Mouse (Mus musculus): ENCODE measurements around the gene Nmnat3. TPM values are rescaled to one million over a fixed set of nuclear protein-coding genes. Genes with fewer than 3 reads are reported as not detected.

Gene Nmnat3
- total and polyA plus RNA-seq, 3 experiments: 8.1 to 9.3 (median 9.2) TPM

DNA sequence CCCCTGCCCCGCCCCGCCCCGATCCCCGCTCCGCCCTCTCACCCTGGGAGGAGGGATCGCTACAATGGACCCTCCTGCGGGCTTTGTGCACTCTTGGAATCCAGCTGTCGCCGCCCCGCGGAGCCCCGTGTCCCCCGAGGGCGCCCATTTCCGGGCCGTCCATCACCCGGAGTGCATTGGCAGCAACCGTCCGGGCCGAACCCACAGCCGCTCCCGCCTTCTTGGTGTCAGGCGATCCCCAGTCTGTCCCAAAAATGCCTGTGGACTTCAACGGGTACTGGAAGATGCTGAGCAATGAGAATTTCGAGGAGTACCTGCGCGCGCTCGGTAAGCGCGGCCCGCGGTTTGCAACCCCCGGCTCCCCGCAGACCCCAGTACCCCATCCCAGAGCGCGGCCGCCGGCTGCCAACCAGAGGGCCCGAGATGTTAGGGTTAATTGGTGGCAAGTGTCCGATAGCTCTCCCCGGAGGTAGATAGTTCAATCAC, 137.5 kb downstream of the Nmnat3 start:
- Histone ChIP-seq H3K4me3 (replicated peaks in 1 of 3; ENCODE audit: low read depth in 2 of 3, low read length in 2 of 3, poor library complexity in 1 of 3) (peak overlapping the region in 1 of 3 experiments; percentile 35), H3K9ac (ENCODE audit: insufficient read depth, low read depth) (no peak overlapping the region)

DNA sequence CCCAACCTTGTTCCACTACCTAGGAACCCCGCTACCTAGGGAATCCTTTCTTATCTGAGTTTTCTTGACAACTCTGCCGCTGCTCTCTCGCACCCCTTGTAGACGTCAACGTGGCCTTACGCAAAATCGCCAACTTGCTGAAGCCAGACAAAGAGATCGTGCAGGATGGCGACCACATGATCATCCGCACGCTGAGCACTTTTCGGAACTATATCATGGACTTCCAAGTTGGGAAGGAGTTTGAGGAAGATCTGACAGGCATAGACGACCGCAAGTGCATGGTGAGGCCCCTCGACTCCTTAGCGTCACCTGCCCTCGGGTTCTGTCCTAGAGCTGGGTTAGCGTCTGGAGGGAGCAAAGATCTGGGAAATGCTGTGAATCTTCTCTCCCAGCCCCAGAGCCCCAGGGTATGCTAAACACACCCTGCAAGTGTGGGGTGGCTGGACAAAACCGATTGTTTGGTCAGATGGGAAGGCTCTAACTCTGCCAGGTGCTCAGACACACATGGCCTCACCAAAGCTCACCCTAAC, 138.2 kb downstream of the Nmnat3 start:
- DNase-seq (ENCODE audit: extremely low read depth): no peak
- H3K36me3 ChIP-seq (replicated peaks in 1 of 2; ENCODE audit: control insufficient read depth in 1 of 2, insufficient read depth in 1 of 2, low read length in 1 of 2): no peaks in the 10 kb centered on the region
- H3K9me3 ChIP-seq (replicated peaks; ENCODE audit: low read length): no peaks in the 10 kb centered on the region
- in situ Hi-C loops (cut with MboI; ENCODE audit: low pct_ligation_motif_present, low pct_unique_long_range_greater_than_20kb, low sequenced_read_pairs) (no loop called here), dilution Hi-C loops (cut with MboI; ENCODE audit: extremely low pct_ligation_motif_present, extremely low pct_unique_long_range_greater_than_20kb, low sequenced_read_pairs) (no loop called here)
- H3K79me2 ChIP-seq (replicated peaks; ENCODE audit: control insufficient read depth, extremely low read depth, insufficient read depth, poor library complexity, severe bottlenecking): no peaks in the 10 kb centered on the region
- H3K4me1 ChIP-seq (ENCODE audit: control insufficient read depth in 1 of 2, insufficient read depth in 2 of 2): peaks cover 0 to 5% of the 10 kb centered on the region in 2 experiments; a peak in 1 of 4 replicates
- H3K27ac ChIP-seq (ENCODE audit: insufficient read depth, low read depth): no peak overlapping the region
- no peak overlapping the region for H3K4me3 ChIP-seq (replicated peaks in 1 of 3; ENCODE audit: low read depth in 2 of 3, low read length in 2 of 3, poor library complexity in 1 of 3)
- H3K27me3 ChIP-seq (replicated peaks): no peaks in the 10 kb centered on the region
- no peak for TF ChIP-seq UBTF (IDR thresholded peaks at IDR 0.05; ENCODE audit: low read depth, low read length)
- TF ChIP-seq JUN (IDR thresholded peaks at IDR 0.05; ENCODE audit: insufficient read depth, low read depth, low read length): no peak
- H3K9ac ChIP-seq (ENCODE audit: insufficient read depth, low read depth): no peak overlapping the region
- H3K4me2 ChIP-seq (ENCODE audit: insufficient read depth, low read depth, poor library complexity, severe bottlenecking): no peak overlapping the region

More for the DNA sequence above, 137.5 kb downstream of the Nmnat3 start:
- dilution Hi-C loops (cut with MboI; ENCODE audit: extremely low pct_ligation_motif_present, extremely low pct_unique_long_range_greater_than_20kb, low sequenced_read_pairs) (no loop called here), in situ Hi-C loops (cut with MboI; ENCODE audit: low pct_ligation_motif_present, low pct_unique_long_range_greater_than_20kb, low sequenced_read_pairs) (no loop called here)
- H3K36me3 ChIP-seq (replicated peaks in 1 of 2; ENCODE audit: control insufficient read depth in 1 of 2, insufficient read depth in 1 of 2, low read length in 1 of 2): no peaks in the 10 kb centered on the region
- H3K4me1 ChIP-seq (ENCODE audit: control insufficient read depth in 1 of 2, insufficient read depth in 2 of 2): peaks cover 0 to 5% of the 10 kb centered on the region in 2 experiments; a peak in 1 of 4 replicates
- no peak for TF ChIP-seq MYC (IDR thresholded peaks at IDR 0.05; ENCODE audit: low read depth, low read length)
- TF ChIP-seq ETS1 (conservative IDR thresholded peaks at IDR 0.05; ENCODE audit: low read depth, low read length): no peak
- TF ChIP-seq CHD2 (IDR thresholded peaks at IDR 0.05; ENCODE audit: low read length): no peak
- no peak for TF ChIP-seq POLR2A (IDR thresholded peaks at IDR 0.05; ENCODE audit: low read depth, low read length)
- TF ChIP-seq ELF1 (IDR thresholded peaks at IDR 0.05; ENCODE audit: low read depth, low read length): no peak
- no peak for TF ChIP-seq RCOR1 (conservative IDR thresholded peaks at IDR 0.05; ENCODE audit: low read depth, low read length)
- TF ChIP-seq JUN (IDR thresholded peaks at IDR 0.05; ENCODE audit: insufficient read depth, low read depth, low read length): no peak
- TF ChIP-seq USF2 (conservative IDR thresholded peaks at IDR 0.05; ENCODE audit: low read depth, low read length): no peak
- TF ChIP-seq JUND (conservative IDR thresholded peaks at IDR 0.05; ENCODE audit: low read depth, low read length): no peak
- no peak for TF ChIP-seq IRF4 (IDR thresholded peaks at IDR 0.05; ENCODE audit: low read depth, low read length)
- no peak for DNase-seq (ENCODE audit: extremely low read depth)
- peak overlapping the region; percentile 23 for H3K4me2 ChIP-seq (ENCODE audit: insufficient read depth, low read depth, poor library complexity, severe bottlenecking)
- no peaks in the 10 kb centered on the region for H3K9me3 ChIP-seq (replicated peaks; ENCODE audit: low read length)
- no peak overlapping the region for H3K27ac ChIP-seq (ENCODE audit: insufficient read depth, low read depth)
- H3K79me2 ChIP-seq (replicated peaks; ENCODE audit: control insufficient read depth, extremely low read depth, insufficient read depth, poor library complexity, severe bottlenecking): no peaks in the 10 kb centered on the region
- no peaks in the 10 kb centered on the region for H3K27me3 ChIP-seq (replicated peaks)

DNA sequence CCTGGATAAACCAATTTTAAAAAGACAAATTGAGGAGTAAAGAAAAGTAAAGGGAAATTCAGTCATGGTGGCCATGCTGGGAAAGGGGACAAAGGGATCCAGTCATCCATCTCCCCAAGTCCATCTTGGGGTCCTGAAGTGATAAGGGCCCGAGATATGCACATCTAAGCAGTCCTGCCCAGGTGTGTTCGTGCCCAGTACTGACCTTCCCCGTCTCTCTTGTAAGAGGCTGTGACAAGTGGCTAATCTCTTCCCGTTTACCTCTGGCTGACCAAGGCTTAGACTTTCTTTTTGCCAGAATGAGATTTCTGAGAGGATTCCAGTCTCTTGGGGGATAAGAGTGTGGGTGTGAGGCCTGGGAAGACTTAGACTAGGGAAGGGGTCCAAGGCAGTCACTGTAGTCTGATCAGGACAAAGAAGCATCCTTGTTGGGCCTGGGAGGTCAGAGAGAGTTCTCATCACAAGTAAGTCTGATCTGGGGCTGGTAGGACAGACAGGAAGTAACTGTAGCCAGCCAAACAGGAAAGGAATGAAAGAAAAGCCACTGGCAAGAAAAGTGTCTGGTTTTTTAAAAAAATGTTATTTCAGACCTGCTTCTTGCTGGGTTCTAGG, 140.8 kb downstream of the Nmnat3 start:
- in situ Hi-C loops (cut with MboI; ENCODE audit: low pct_ligation_motif_present, low pct_unique_long_range_greater_than_20kb, low sequenced_read_pairs) (no loop called here), dilution Hi-C loops (cut with MboI; ENCODE audit: extremely low pct_ligation_motif_present, extremely low pct_unique_long_range_greater_than_20kb, low sequenced_read_pairs) (no loop called here)
- Histone ChIP-seq H3K4me3 (replicated peaks in 1 of 3; ENCODE audit: low read depth in 2 of 3, low read length in 2 of 3, poor library complexity in 1 of 3) (no peak overlapping the region), H3K79me2 (replicated peaks; ENCODE audit: control insufficient read depth, extremely low read depth, insufficient read depth, poor library complexity, severe bottlenecking) (no peaks in the 10 kb centered on the region), H3K36me3 (replicated peaks in 1 of 2; ENCODE audit: control insufficient read depth in 1 of 2, insufficient read depth in 1 of 2, low read length in 1 of 2) (no peaks in the 10 kb centered on the region), H3K27me3 (replicated peaks) (peaks cover 8% of the 10 kb centered on the region), H3K27ac (ENCODE audit: insufficient read depth, low read depth) (no peak overlapping the region), H3K4me1 (ENCODE audit: control insufficient read depth in 1 of 2, insufficient read depth in 2 of 2) (peaks cover 0 to 5% of the 10 kb centered on the region in 2 experiments; a peak in 1 of 4 replicates), H3K4me2 (ENCODE audit: insufficient read depth, low read depth, poor library complexity, severe bottlenecking) (no peak overlapping the region), H3K9me3 (replicated peaks; ENCODE audit: low read length) (no peaks in the 10 kb centered on the region), H3K9ac (ENCODE audit: insufficient read depth, low read depth) (no peak overlapping the region)
- TF ChIP-seq ZC3H11A (IDR thresholded peaks at IDR 0.05; ENCODE audit: low read depth, low read length) (no peak), E2F4 (IDR thresholded peaks at IDR 0.05; ENCODE audit: insufficient replicate concordance, low read depth, low read length) (no peak), JUND (conservative IDR thresholded peaks at IDR 0.05; ENCODE audit: low read depth, low read length) (no peak), NELFE (IDR thresholded peaks at IDR 0.05; ENCODE audit: low read depth, low read length) (no peak), USF1 (IDR thresholded peaks at IDR 0.05; ENCODE audit: low read depth, low read length) (no peak), POLR2AphosphoS2 (IDR thresholded peaks at IDR 0.05; ENCODE audit: low read depth, low read length) (no peak), KAT2A (IDR thresholded peaks at IDR 0.05; ENCODE audit: insufficient replicate concordance, low read length) (no peak), CTCF (conservative IDR thresholded peaks at IDR 0.05 in 1 of 2, IDR thresholded peaks at IDR 0.05 in 1 of 2; ENCODE audit: low read depth in 2 of 2, low read length in 2 of 2) (no peak), ZMIZ1 (IDR thresholded peaks at IDR 0.05; ENCODE audit: low read depth, low read length) (no peak), EP300 (IDR thresholded peaks at IDR 0.05; ENCODE audit: low read length) (no peak), GABPA (IDR thresholded peaks at IDR 0.05; ENCODE audit: insufficient replicate concordance, low read depth, low read length) (no peak), BHLHE40 (IDR thresholded peaks at IDR 0.05; ENCODE audit: low read depth, low read length) (no peak), USF2 (conservative IDR thresholded peaks at IDR 0.05; ENCODE audit: low read depth, low read length) (no peak), MYC (IDR thresholded peaks at IDR 0.05; ENCODE audit: low read depth, low read length) (no peak)
- no peak for DNase-seq (ENCODE audit: extremely low read depth)

All from CH12.LX (cell line).